Mouse (Mus musculus): Measurements from ENCODE around the gene Prss21.

GRCm38 (mm10) chr17:23823614-23824013 is 44.2 kb upstream of the Prss21 start:
- TF ChIP-seq POLR2A (IDR thresholded peaks at IDR 0.05; ENCODE audit: borderline replicate concordance, low read depth, low read length) = no peak
- TF ChIP-seq CTCF (IDR thresholded peaks at IDR 0.05; ENCODE audit: low read depth, low read length) = no peak
